Mouse (Mus musculus) spleen, adult 12 weeks (tissue): ENCODE data around the gene Lipf.

Source experiments
- DNase-seq: peaks from one replicate; pipeline ENCODE4 v3.0.0; 2022; ENCODE audit warnings: low spot score

Lipf gene

DNA sequence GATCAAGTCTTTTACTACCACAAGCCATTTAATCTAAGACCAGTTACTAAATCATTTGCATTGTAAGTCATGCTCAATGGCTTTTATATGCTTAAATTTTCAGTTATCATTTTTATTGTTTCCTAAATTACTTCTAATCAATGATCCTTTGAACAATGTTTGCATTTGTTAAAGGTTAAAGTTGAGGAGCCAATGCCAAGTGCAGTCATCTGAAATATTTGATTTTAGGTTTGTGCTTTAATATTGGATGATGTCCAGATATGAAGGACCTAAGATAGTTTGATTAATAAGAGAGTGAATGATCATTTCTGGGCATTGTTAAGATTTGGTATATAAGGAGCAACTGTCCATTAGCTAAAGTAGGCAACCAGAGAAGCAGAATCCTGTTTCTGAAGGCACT, at the start of gene Lipf:
Gene Lipf, plus strand, starts transcription at position 301 of the 400 bp plus-strand sequence.
- no peak for DNase-seq

DNA sequence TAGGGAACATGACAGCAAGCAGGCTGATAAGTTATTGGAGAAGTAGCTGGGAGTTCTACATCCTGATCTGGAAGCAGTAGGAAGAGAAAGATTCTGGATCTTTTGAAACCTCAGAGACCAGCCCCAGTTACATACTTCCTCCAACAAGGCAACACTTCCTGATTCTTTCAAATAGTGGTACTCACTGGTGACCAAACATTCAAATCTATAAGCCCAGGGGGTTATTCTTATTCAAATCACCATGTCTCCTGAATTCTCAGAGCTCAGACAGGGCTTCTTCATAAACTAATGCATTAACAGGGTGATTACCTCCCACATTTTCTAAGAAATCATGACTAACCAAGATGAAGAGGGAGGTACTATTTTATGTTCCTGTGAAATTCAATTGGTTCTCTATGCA, 36.9 kb upstream of the Lipf start:
- no peak for DNase-seq

DNA sequence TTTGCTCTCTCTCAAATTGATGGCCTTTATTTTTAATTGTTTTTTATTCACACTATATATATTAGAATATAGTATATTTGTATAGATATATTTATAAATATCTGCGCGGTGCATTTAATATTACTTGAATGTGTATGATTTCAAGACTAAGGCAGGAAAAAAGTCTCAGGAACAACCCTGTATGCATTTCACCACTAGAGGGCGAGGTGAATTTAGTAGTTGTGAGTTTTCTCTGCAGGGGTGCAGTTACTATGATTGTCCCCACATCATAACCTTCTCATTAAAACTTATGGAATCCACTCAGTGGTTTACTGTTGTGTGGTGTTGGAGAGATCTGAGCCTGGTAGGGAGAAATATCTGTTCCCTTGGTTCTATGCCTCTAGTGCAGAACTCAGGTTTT, 18.0 kb downstream of the Lipf start:
- DNase-seq = no peak

DNA sequence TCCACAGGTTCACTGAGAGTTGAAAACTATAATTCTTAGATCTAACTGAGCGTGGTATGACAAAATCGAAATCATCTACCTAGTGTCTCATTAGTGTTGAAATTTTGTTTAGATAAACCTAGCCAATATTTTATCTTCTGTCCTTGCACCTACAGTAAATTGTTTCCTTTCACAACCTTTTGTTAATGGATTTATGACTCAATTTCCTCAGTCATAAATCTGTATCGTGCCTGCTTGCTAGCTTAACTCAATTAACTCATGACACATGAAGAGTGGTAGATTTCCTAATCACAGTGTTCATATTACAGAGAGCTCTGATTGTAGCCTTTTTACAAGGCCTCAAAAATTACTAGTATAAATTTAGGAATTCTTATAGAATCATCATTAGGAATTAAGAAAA, 22.1 kb downstream of the Lipf start:
- DNase-seq = no peak

DNA sequence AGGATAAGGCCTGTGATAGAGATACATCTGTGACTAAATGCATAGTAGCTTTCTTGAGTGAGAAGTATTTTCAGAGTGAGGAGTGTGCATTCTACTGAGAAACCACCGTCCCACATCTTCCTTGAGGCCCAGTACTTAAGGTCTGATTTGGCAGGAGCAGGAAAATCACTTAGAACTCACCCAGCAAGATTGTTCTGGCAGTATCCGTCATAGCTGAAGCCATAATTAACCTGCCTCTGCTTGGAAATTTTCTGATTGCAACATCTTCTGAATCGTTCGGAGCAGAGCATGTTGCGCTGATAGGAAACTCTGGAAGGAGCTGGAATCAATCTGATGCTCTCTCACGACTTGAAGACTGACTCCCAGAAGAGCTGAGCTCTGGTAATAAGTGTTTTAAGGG, 47.0 kb downstream of the Lipf start, which contains the start of gene Lipk:
Gene Lipk, plus strand, starts transcription at position 289 of the 400 bp plus-strand sequence.
- no peak for DNase-seq

DNA sequence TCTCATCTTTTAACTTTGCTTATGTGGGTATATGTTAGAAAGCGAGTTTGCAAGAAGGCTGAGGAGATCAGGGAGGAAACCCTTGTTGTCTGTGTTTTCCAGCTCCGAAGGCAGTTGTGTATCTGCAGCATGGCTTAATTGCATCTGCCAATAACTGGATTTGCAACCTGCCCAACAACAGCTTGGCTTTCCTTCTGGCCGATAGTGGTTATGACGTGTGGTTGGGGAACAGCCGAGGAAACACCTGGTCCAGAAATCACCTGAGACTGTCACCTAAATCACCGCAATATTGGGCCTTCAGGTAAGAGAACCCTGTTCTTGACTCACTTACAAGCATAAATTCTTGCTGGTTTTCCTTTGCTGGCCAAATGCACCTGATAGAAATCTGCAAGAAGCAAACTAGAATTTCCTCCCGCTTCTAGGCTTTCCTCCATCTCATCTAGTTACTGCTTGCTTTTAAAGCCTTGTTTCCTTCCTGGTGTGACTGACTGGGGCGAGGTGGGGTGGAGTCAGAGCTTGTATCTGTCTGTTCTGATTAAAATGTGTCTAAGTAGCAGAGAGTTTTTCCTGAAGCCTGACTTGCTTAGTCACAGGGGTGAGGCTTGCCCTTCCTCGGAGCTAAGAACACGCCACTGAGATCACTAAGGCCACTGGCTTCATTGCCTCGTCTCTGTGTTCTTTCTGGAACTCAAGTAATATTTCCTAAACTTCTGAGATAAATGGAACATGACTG, 60.6 kb downstream of the Lipf start:
- no peak for DNase-seq

DNA sequence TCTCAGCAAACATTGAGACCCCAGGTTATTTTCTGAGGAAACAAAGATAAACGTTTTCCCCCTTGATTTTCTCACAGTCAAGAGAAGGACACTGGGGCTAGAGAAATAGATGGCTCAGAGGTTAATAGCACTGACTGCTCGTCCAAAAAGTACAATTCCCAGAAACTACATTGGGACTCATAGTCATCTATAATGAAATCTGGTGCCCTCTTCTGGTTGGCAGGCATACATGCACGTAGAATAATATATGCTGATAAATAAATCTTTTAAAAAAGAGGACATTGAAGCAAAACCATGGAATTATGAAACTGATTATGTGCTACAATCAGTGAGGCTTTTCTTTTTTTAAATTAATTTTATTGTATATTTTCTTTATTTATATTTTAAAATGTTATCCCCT, 61.8 kb downstream of the Lipf start:
- no peak for DNase-seq
